Mouse (Mus musculus): ENCODE data around the gene Cfap61. TPM values are rescaled to one million over a fixed set of nuclear protein-coding genes. Genes with fewer than 3 reads are reported as not detected.

Cfap61 gene
- total and polyA plus RNA-seq, 3 experiments, result 1.4 to 1.7 (median 1.5) TPM

DNA sequence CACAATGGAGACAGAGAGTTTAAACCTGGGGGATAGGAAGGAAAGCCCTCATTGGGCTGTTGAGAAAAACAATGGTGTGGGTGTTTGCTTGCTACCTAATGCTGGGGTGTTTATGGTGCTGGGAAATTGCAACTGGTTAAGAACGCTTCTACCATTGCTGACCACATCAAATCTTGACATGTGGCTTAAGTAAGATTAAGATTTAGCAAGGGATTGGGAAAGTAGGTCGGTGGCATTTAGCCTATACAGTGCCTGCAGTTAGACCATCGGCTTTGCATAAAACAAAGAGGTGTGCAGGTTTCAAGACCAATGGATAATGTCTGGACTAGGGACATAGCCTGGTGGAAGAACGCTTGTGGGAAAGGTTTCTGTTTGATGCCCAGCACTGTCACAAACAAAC lies 113.1 kb downstream of the Cfap61 start:
- intact Hi-C loops (cut with DNase I), result no loop called here
- TF ChIP-seq EP300 (IDR thresholded peaks at IDR 0.05; ENCODE audit: insufficient read depth, low read depth, low read length), result no peak
- TF ChIP-seq CTCF (IDR thresholded peaks at IDR 0.05), result no peak
- TF ChIP-seq POLR2A (IDR thresholded peaks at IDR 0.05; ENCODE audit: insufficient read depth, low read depth, low read length), result no peak
- H3K4me3 ChIP-seq, result no peak overlapping the region
- 0 out of 2 replicates have a peak, but pooled peaks cover 3% of the 10 kb centered on the region for H3K27me3 ChIP-seq (ENCODE audit: control insufficient read depth, insufficient read depth, low read length)
- DNase-seq, result no peak
- 88% methylated on average over 4 of the region's 4 CpGs for WGBS
- H3K4me1 ChIP-seq (ENCODE audit: control insufficient read depth, insufficient read depth, low read length), result no peaks in the 10 kb centered on the region
- no peaks in the 10 kb centered on the region for H3K36me3 ChIP-seq (ENCODE audit: control insufficient read depth, insufficient read depth, low read length)
- no peaks in the 10 kb centered on the region for H3K79me2 ChIP-seq (replicated peaks; ENCODE audit: control insufficient read depth, insufficient read depth, low read length)
- H3K9ac ChIP-seq (ENCODE audit: low read depth, low read length), result no peak overlapping the region
- no peak overlapping the region for H3K27ac ChIP-seq

GRCm38 (mm10) chr2:146048221-146048829 lies 113.7 kb downstream of the Cfap61 start:
- Histone ChIP-seq H3K36me3 (ENCODE audit: control insufficient read depth, insufficient read depth, low read length) (no peaks in the 10 kb centered on the region), H3K9ac (ENCODE audit: low read depth, low read length) (no peak overlapping the region), H3K27ac (no peak overlapping the region), H3K27me3 (ENCODE audit: control insufficient read depth, insufficient read depth, low read length) (0 out of 2 replicates have a peak, but pooled peaks cover 3% of the 10 kb centered on the region), H3K79me2 (replicated peaks; ENCODE audit: control insufficient read depth, insufficient read depth, low read length) (no peaks in the 10 kb centered on the region), H3K4me1 (ENCODE audit: control insufficient read depth, insufficient read depth, low read length) (no peaks in the 10 kb centered on the region), H3K4me3 (no peak overlapping the region)
- no peak for TF ChIP-seq EP300 (IDR thresholded peaks at IDR 0.05; ENCODE audit: insufficient read depth, low read depth, low read length)
- no peak for TF ChIP-seq CTCF (IDR thresholded peaks at IDR 0.05)
- TF ChIP-seq POLR2A (IDR thresholded peaks at IDR 0.05; ENCODE audit: insufficient read depth, low read depth, low read length), result no peak
- WGBS, result 73% methylated on average over 17 of the region's 17 CpGs
- no peak for DNase-seq
- intact Hi-C loops (cut with DNase I), result no loop called here

GRCm38 (mm10) chr2:146049339-146049738 lies 114.8 kb downstream of the Cfap61 start:
- TF ChIP-seq CTCF (IDR thresholded peaks at IDR 0.05) (peak; percentile 25; the same call in 1 of the 2 replicates), POLR2A (IDR thresholded peaks at IDR 0.05; ENCODE audit: insufficient read depth, low read depth, low read length) (no peak)
- intact Hi-C loops (cut with DNase I), result no loop called here

GRCm38 (mm10) chr2:146050069-146050468 lies 115.5 kb downstream of the Cfap61 start:
- 18% methylated on average over 3 of the region's 3 CpGs for WGBS
- intact Hi-C loops (cut with DNase I), result no loop called here

More at GRCm38 (mm10) chr2:146049339-146049738, 114.8 kb downstream of the Cfap61 start:
- Histone ChIP-seq H3K27ac (no peak overlapping the region), H3K9ac (ENCODE audit: low read depth, low read length) (no peak overlapping the region), H3K79me2 (replicated peaks; ENCODE audit: control insufficient read depth, insufficient read depth, low read length) (no peaks in the 10 kb centered on the region), H3K4me3 (no peak overlapping the region), H3K4me1 (ENCODE audit: control insufficient read depth, insufficient read depth, low read length) (no peaks in the 10 kb centered on the region), H3K27me3 (ENCODE audit: control insufficient read depth, insufficient read depth, low read length) (0 out of 2 replicates have a peak, but pooled peaks cover 3% of the 10 kb centered on the region), H3K36me3 (ENCODE audit: control insufficient read depth, insufficient read depth, low read length) (no peaks in the 10 kb centered on the region)
- no peak for DNase-seq
- WGBS, result 87% methylated on average over 5 of the region's 5 CpGs

DNA sequence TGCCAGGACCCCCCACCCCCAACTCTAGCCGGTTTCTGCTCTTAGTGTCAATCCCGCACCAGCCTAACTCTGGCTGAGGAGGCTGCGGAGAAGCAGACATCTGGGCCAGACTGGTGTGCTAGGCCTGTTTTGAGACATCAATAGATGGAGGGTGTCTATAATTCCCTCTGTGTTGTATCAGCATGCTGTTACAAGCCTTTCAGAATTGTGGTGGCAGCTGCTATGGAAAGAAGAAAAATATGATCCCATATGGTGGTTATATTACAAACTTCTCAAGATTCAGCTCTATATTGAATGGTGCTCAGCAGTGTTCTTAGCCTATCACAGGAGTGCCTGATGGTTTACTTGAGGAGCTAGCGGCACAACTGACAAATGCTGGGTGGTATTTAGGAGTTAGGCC lies 116.8 kb downstream of the Cfap61 start:
- Histone ChIP-seq H3K4me1 (ENCODE audit: control insufficient read depth, insufficient read depth, low read length) (no peaks in the 10 kb centered on the region), H3K36me3 (ENCODE audit: control insufficient read depth, insufficient read depth, low read length) (no peaks in the 10 kb centered on the region), H3K27ac (no peak overlapping the region), H3K4me3 (no peak overlapping the region), H3K27me3 (ENCODE audit: control insufficient read depth, insufficient read depth, low read length) (no peaks in the 10 kb centered on the region), H3K9ac (ENCODE audit: low read depth, low read length) (no peak overlapping the region), H3K79me2 (replicated peaks; ENCODE audit: control insufficient read depth, insufficient read depth, low read length) (no peaks in the 10 kb centered on the region)
- intact Hi-C loops (cut with DNase I), result no loop called here
- no peak for DNase-seq
- 91% methylated on average over 4 of the region's 4 CpGs for WGBS
- TF ChIP-seq POLR2A (IDR thresholded peaks at IDR 0.05; ENCODE audit: insufficient read depth, low read depth, low read length) (no peak), CTCF (IDR thresholded peaks at IDR 0.05) (no peak), EP300 (IDR thresholded peaks at IDR 0.05; ENCODE audit: insufficient read depth, low read depth, low read length) (no peak)

More at GRCm38 (mm10) chr2:146050069-146050468, 115.5 kb downstream of the Cfap61 start:
- H3K27ac ChIP-seq, result no peak overlapping the region
- H3K9ac ChIP-seq (ENCODE audit: low read depth, low read length), result no peak overlapping the region
- DNase-seq, result no peak
- H3K79me2 ChIP-seq (replicated peaks; ENCODE audit: control insufficient read depth, insufficient read depth, low read length), result no peaks in the 10 kb centered on the region
- TF ChIP-seq EP300 (IDR thresholded peaks at IDR 0.05; ENCODE audit: insufficient read depth, low read depth, low read length), result no peak
- TF ChIP-seq CTCF (IDR thresholded peaks at IDR 0.05), result no peak
- no peak for TF ChIP-seq POLR2A (IDR thresholded peaks at IDR 0.05; ENCODE audit: insufficient read depth, low read depth, low read length)
- no peaks in the 10 kb centered on the region for H3K36me3 ChIP-seq (ENCODE audit: control insufficient read depth, insufficient read depth, low read length)
- 0 out of 2 replicates have a peak, but pooled peaks cover 3% of the 10 kb centered on the region for H3K27me3 ChIP-seq (ENCODE audit: control insufficient read depth, insufficient read depth, low read length)
- H3K4me1 ChIP-seq (ENCODE audit: control insufficient read depth, insufficient read depth, low read length), result no peaks in the 10 kb centered on the region
- no peak overlapping the region for H3K4me3 ChIP-seq

DNA sequence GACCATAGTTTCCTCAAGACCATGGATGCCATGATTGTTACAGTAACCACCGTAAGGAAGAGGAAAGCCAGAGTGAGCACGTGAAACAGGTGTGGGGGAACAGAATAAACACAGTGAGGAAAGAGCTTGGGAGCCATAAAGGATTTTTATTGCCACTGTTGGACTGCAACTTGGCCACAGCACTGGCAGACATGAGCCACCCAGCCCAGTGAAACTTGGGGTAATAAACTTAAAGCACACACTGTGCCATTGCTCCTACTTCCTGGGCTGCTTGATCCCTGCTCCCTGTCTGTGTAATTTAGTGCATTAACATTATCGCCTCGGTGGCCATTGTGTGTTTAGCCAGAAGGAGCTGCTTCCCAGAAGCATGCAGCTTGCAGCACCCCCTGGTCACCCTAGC lies 122.5 kb downstream of the Cfap61 start:
- intact Hi-C loops (cut with DNase I), result no loop called here
- WGBS, result 81% methylated on average over 4 of the region's 4 CpGs

More for the DNA sequence above, 122.5 kb downstream of the Cfap61 start:
- no peak for TF ChIP-seq EP300 (IDR thresholded peaks at IDR 0.05; ENCODE audit: insufficient read depth, low read depth, low read length)
- no peak for TF ChIP-seq CTCF (IDR thresholded peaks at IDR 0.05)
- no peak for TF ChIP-seq POLR2A (IDR thresholded peaks at IDR 0.05; ENCODE audit: insufficient read depth, low read depth, low read length)
- Histone ChIP-seq H3K36me3 (ENCODE audit: control insufficient read depth, insufficient read depth, low read length) (no peaks in the 10 kb centered on the region), H3K4me1 (ENCODE audit: control insufficient read depth, insufficient read depth, low read length) (no peaks in the 10 kb centered on the region), H3K9ac (ENCODE audit: low read depth, low read length) (no peak overlapping the region), H3K79me2 (replicated peaks; ENCODE audit: control insufficient read depth, insufficient read depth, low read length) (no peaks in the 10 kb centered on the region), H3K27me3 (ENCODE audit: control insufficient read depth, insufficient read depth, low read length) (no peaks in the 10 kb centered on the region), H3K27ac (no peak overlapping the region), H3K4me3 (no peak overlapping the region)
- DNase-seq, result no peak

Data from heart, adult 2 months (tissue).